Mouse (Mus musculus) forebrain, embryonic 13.5 days (tissue): ENCODE data around the gene 6030468B19Rik. TPM values are rescaled to one million over a fixed set of nuclear protein-coding genes. Genes with fewer than 3 reads are reported as not detected.
A peak's percentile ranks its signal among the peaks of the same experiment; 100 is the strongest.

ENCODE experiments used
- ATAC-seq: fragments of 200-750 bp; cut with Nextera tagmentation; 2 replicates; pipeline ENCODE4 v1.8.0; 2017
- H3K27ac ChIP-seq: fragments of 300-500 bp; sonication (generic); 2 replicates; pipeline ENCODE4 v1.5.1; 2015; ENCODE audit warnings: inconsistent platforms, mild to moderate bottlenecking, moderate library complexity
- H3K27me3 ChIP-seq: fragments of 300-500 bp; sonication (generic); 2 replicates; pipeline ENCODE4 v1.6.1; 2015; ENCODE audit warnings: mild to moderate bottlenecking, inconsistent platforms
- H3K36me3 ChIP-seq: fragments of 300-500 bp; sonication (generic); 2 replicates; pipeline ENCODE4 v1.6.1; 2015; ENCODE audit warnings: mild to moderate bottlenecking, inconsistent platforms; ENCODE audit not compliant: poor library complexity, severe bottlenecking
- H3K4me1 ChIP-seq: fragments of 300-500 bp; sonication (generic); 2 replicates; pipeline ENCODE4 v1.6.1; 2015; ENCODE audit warnings: inconsistent platforms
- H3K4me2 ChIP-seq: fragments of 300-500 bp; sonication (generic); 2 replicates; pipeline ENCODE4 v1.6.1; 2015; ENCODE audit warnings: inconsistent platforms, mild to moderate bottlenecking, moderate library complexity
- H3K4me3 ChIP-seq: fragments of 300-500 bp; sonication (generic); 2 replicates; pipeline ENCODE4 v1.5.1; 2015; ENCODE audit warnings: mild to moderate bottlenecking, inconsistent platforms
- H3K9ac ChIP-seq: fragments of 300-500 bp; sonication (generic); 2 replicates; pipeline ENCODE4 v1.6.1; 2015; ENCODE audit warnings: mild to moderate bottlenecking, inconsistent platforms
- H3K9me3 ChIP-seq: fragments of 300-500 bp; sonication (generic); replicated peaks from 2 replicates; pipeline ENCODE4 v1.6.1; 2016; ENCODE audit warnings: inconsistent platforms
- WGBS: fragments of 180-500 bp; shearing (Covaris S2); methylation state at CpG from one replicate; pipeline ENCODE4 v1.1.7; 2015; 5-methylcytosine and 5-hydroxymethylcytosine counted together
- polyA plus RNA-seq: library from polyadenylated mRNA; unstranded; fragments of >200 nt; fragmentation: Nextera tagmentation; extraction: Ambion mirVana; gene quantifications from 2 replicates; pipeline ENCODE4 v1.2.1, GENCODE M21; 2015

Gene 6030468B19Rik
- polyA plus RNA-seq, 1 experiment from 2014 or later = not detected

DNA sequence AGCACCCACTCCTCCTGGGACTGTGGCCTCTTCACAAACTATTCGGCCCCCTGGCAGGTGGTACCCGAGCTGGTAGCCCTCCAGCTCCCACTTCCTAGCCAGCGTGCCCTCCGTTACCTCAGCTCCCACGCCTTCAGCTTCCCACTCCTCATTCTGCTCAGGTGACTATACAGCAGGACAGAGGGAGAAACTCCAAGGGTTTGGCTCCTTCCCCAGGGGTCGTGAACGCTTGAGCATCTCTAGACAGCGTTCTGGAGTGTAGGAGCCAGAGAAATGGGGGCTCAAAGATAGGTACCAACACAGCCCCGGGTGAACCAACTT is 6.1 kb upstream of the 6030468B19Rik start:
- H3K9me3 ChIP-seq = no peaks in the 10 kb centered on the region
- H3K36me3 ChIP-seq = no peaks in the 10 kb centered on the region
- peaks cover 6% of the 10 kb centered on the region; the same call in 1 of the 2 replicates for H3K4me1 ChIP-seq
- H3K4me3 ChIP-seq = no peak overlapping the region
- no peak overlapping the region for H3K9ac ChIP-seq
- H3K4me2 ChIP-seq = no peak overlapping the region
- peaks cover 24% of the 10 kb centered on the region for H3K27me3 ChIP-seq
- 83% methylated on average over 9 of the region's 9 CpGs for WGBS
- no peak for ATAC-seq
- H3K27ac ChIP-seq = no peak overlapping the region

DNA sequence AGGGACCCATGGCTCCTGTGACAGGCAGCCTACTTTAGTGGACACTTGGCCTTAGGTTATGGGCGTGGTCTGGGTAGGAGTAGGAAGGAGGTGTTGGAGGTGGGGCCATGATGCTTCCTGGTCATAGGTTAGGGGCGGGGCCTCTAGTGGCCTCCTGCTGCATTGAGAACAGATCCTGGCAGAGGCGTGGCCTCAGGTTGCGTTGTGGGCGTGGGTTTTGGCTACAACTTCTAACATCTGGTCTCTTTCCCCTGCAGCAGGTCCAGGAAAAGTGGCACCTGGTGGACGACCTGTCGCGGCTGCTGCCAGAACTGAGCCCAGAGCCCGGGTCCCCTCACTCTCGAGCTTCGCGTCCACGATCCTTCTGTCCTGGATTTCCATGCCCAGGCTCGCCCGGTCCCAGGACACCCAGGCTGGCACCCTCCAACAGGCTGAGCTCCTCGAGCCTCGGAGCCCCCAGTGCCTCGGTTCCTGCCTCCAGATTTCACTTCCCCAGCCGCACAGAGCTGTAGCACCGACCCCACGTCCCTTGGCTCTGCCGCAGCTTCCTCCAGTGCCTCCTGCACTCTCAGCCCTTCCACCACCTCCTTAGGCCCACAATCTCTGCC is 5.1 kb upstream of the 6030468B19Rik start:
- H3K4me3 ChIP-seq = no peak overlapping the region
- ATAC-seq = no peak
- no peak overlapping the region for H3K27ac ChIP-seq
- H3K4me2 ChIP-seq = peak overlapping the region; percentile 12; the same call in 1 of the 2 replicates
- H3K36me3 ChIP-seq = no peaks in the 10 kb centered on the region
- peaks cover 24% of the 10 kb centered on the region for H3K27me3 ChIP-seq
- WGBS = 12% methylated on average over 22 of the region's 22 CpGs
- H3K9ac ChIP-seq = no peak overlapping the region
- peaks cover 6% of the 10 kb centered on the region; the same call in 1 of the 2 replicates for H3K4me1 ChIP-seq
- H3K9me3 ChIP-seq = no peaks in the 10 kb centered on the region

DNA sequence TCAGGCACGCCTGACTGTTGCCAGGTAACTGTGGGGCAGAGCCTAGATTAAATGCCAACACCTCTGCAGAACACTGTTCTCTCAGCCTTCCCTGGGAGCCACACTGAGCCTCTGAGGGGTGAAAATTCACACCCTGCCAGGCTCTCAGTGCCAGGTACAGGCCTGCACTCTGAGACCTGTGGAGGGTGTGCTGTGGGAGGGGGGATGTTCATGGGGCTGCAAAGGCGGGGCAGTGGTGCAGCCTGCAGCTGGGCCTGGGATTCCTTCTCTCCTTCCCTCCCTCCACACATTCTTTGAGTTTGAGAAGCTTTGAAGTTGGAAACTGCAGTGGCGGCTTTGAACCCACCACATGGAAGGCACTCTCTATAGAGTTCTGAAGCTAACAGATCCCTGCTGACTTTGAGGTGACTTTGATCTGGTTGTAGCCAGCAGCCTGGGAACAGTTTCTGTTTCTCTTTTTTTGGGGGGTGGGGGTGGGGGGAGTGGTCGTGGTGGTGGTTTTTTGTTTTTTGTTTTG is 3.4 kb upstream of the 6030468B19Rik start:
- Histone ChIP-seq H3K4me2 (no peak overlapping the region), H3K27ac (no peak overlapping the region), H3K27me3 (peaks cover 24% of the 10 kb centered on the region), H3K4me1 (peaks cover 6% of the 10 kb centered on the region; the same call in 1 of the 2 replicates), H3K4me3 (no peak overlapping the region), H3K9me3 (no peaks in the 10 kb centered on the region), H3K9ac (no peak overlapping the region), H3K36me3 (no peaks in the 10 kb centered on the region)
- 54% methylated on average over 4 of the region's 4 CpGs for WGBS
- ATAC-seq = no peak

DNA sequence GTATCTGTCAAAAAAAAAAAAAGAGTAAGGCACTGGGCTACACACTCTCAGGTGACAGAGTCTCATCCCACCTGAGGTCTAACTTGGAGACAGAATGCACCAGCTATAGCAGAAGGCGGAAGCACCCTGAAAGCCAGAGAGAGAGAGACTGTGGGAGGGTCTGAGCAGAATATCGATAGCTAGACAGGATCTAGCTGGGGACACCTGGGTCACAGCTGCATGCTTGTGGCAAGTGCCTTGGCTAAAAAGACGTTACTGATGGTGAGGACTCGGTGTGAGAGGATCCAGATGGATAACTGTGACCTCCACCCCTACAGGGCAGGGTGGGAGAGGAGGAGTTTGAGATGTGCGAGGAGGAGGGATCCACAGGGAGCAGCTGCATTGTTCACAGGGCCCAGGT is 506 bp upstream of the 6030468B19Rik start:
- Histone ChIP-seq H3K9ac (no peak overlapping the region), H3K27me3 (peaks cover 9% of the 10 kb centered on the region), H3K4me1 (no peaks in the 10 kb centered on the region), H3K4me2 (no peak overlapping the region), H3K9me3 (no peaks in the 10 kb centered on the region), H3K36me3 (no peaks in the 10 kb centered on the region), H3K4me3 (no peak overlapping the region), H3K27ac (no peak overlapping the region)
- 50% methylated on average over 5 of the region's 5 CpGs for WGBS
- ATAC-seq = no peak

DNA sequence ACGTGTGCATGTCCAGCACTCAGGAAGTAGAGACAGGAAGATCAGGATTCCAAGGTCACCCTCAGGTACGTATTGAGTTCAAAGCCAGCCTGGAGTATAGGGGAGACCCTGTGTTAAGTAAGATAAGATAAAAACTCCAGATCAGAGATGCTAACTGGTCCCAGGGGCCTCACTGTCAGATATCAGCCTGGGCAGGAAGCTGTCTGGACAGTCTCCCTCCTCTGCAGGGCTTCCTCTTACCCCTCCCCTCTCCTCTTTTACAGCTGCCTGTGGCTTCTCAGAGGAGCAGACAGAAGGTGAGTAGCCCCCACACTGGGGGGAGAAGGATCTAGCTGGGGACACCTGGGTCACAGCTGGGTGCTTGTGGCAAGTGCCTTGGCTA is 691 bp downstream of the 6030468B19Rik start:
- 62% methylated on average over 2 of the region's 2 CpGs for WGBS
- no peaks in the 10 kb centered on the region for H3K4me1 ChIP-seq
- H3K36me3 ChIP-seq = no peaks in the 10 kb centered on the region
- no peak overlapping the region for H3K4me2 ChIP-seq
- no peaks in the 10 kb centered on the region for H3K9me3 ChIP-seq
- no peak overlapping the region for H3K4me3 ChIP-seq
- no peak overlapping the region for H3K27ac ChIP-seq
- 0 out of 2 replicates have a peak, but pooled peaks cover 2% of the 10 kb centered on the region for H3K27me3 ChIP-seq
- no peak overlapping the region for H3K9ac ChIP-seq
- ATAC-seq = no peak

DNA sequence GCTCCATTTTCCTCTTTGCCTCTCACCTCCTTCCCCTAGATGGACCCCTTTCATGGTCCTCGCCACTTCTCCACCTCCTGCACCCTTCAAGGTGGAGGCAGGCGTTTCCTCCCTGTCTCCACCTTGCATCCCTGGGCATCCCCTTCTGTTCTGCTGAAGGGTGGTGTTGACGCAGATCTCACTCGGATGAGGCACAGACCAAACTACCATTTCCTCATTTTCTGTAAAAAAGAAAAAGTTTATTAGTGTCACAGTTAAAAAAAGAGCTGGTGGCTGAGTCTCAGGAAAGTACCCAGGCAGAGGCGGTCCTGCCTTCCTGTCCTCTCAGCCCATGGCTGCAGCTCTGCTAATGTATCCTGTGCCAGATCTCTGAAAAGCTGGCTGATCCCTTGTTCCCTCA is 1.7 kb downstream of the 6030468B19Rik start:
- H3K4me1 ChIP-seq = no peaks in the 10 kb centered on the region
- H3K27me3 ChIP-seq = no peaks in the 10 kb centered on the region
- H3K36me3 ChIP-seq = no peaks in the 10 kb centered on the region
- H3K27ac ChIP-seq = no peak overlapping the region
- no peak overlapping the region for H3K4me3 ChIP-seq
- no peaks in the 10 kb centered on the region for H3K9me3 ChIP-seq
- no peak for ATAC-seq
- H3K4me2 ChIP-seq = no peak overlapping the region
- no peak overlapping the region for H3K9ac ChIP-seq
- WGBS = 68% methylated on average over 5 of the region's 5 CpGs

DNA sequence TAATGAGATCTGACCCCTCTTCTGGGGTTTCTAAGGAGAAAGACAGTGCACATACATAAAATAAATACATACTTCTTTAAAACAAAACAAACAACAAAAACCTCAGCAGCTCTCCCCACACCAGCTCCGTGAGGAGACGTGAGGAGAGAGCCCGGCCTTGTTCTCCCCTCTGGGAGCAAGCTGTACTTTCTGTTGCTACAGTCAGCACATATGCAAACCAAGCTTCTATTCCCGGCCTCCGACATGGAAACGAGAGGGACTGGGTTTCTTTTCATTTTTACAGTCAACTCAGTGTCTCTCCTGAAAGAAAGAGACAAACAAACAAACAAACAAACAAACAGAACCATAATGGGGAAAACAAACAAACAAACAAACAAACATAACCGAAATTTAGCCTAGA is 2.6 kb downstream of the 6030468B19Rik start:
- Histone ChIP-seq H3K27ac (no peak overlapping the region), H3K9me3 (no peaks in the 10 kb centered on the region), H3K27me3 (no peaks in the 10 kb centered on the region), H3K4me1 (no peaks in the 10 kb centered on the region), H3K4me2 (no peak overlapping the region), H3K36me3 (no peaks in the 10 kb centered on the region), H3K4me3 (no peak overlapping the region), H3K9ac (no peak overlapping the region)
- ATAC-seq = no peak
- 81% methylated on average over 7 of the region's 7 CpGs for WGBS

DNA sequence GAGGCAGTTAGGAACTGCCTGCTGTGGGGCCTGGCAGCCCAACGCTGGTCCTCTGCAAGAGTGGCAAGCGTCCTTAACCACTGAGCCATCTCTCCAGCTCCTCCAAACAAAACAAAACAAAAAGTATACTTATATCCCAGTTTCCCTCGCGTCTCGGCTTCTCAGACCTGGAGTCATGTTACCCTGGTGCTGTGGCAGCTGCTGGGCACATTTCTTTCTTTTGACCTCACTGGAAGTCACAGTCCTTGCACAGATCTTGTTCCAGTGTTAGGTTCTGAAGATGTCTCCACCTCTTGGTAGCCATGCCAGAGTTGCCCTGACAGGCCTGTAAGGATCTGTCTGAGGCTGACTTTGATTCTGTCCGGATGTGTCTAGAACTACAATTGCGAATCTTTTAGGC is 4.2 kb downstream of the 6030468B19Rik start:
- 74% methylated on average over 7 of the region's 7 CpGs for WGBS
- no peak overlapping the region for H3K4me2 ChIP-seq

DNA sequence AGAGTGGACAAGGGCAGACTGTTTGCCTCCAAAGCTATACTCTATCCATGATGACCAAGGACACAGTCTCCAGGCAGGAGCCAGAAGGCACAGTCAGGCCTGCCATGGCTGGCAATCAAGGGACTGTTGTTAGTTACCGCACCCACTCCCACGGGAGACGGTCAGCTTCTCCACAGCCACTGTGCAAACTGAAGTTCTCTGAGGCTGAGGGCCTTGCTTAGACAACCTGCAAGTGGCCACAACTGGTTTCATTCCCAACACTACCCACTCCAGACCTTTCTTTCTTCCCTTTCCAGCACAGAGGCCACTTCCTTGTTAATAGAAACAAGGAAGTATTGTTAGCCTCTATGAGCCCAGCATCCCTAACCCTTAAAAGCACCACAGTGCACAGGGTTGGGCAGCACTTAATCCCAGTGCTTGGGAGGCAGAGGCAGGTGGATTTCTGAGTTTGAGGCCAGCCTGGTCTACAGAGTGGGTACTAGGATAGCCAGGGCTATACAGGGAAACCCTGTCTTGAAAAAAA is 5.8 kb downstream of the 6030468B19Rik start:
- Histone ChIP-seq H3K27me3 (no peaks in the 10 kb centered on the region), H3K4me2 (no peak overlapping the region), H3K9ac (no peak overlapping the region), H3K9me3 (no peaks in the 10 kb centered on the region), H3K4me1 (no peaks in the 10 kb centered on the region), H3K36me3 (no peaks in the 10 kb centered on the region), H3K27ac (no peak overlapping the region), H3K4me3 (no peak overlapping the region)
- 98% methylated on average over 3 of the region's 3 CpGs for WGBS
- no peak for ATAC-seq

More for the DNA sequence above, 4.2 kb downstream of the 6030468B19Rik start:
- no peaks in the 10 kb centered on the region for H3K36me3 ChIP-seq
- H3K27ac ChIP-seq = no peak overlapping the region
- no peak overlapping the region for H3K9ac ChIP-seq
- no peak overlapping the region for H3K4me3 ChIP-seq
- no peak for ATAC-seq
- H3K4me1 ChIP-seq = no peaks in the 10 kb centered on the region
- no peaks in the 10 kb centered on the region for H3K9me3 ChIP-seq
- no peaks in the 10 kb centered on the region for H3K27me3 ChIP-seq

DNA sequence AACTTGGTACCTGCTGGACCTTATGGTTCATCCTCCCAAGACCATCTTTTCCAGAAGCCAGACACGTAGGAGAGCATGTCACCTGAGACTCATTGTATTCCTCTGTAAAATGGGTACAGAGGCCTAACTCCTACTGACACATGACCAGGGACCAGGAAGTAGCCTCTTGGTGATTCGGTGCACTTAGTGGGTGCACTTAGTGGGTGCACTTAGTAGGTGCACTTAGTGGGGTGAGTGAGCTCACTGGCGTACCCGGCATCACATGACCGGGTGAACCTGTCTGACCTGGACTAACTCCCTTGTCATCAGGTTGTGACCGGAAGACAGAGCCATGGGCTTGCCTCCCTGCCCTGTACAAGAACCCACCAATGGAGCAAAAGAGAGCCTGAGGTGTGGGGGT is 9.3 kb downstream of the 6030468B19Rik start:
- Histone ChIP-seq H3K4me2 (no peak overlapping the region), H3K27ac (no peak overlapping the region), H3K4me3 (no peak overlapping the region), H3K4me1 (peaks cover 18% of the 10 kb centered on the region), H3K9me3 (no peaks in the 10 kb centered on the region), H3K36me3 (no peaks in the 10 kb centered on the region), H3K9ac (no peak overlapping the region), H3K27me3 (peaks cover 14% of the 10 kb centered on the region)
- no peak for ATAC-seq
- 90% methylated on average over 6 of the region's 6 CpGs for WGBS

DNA sequence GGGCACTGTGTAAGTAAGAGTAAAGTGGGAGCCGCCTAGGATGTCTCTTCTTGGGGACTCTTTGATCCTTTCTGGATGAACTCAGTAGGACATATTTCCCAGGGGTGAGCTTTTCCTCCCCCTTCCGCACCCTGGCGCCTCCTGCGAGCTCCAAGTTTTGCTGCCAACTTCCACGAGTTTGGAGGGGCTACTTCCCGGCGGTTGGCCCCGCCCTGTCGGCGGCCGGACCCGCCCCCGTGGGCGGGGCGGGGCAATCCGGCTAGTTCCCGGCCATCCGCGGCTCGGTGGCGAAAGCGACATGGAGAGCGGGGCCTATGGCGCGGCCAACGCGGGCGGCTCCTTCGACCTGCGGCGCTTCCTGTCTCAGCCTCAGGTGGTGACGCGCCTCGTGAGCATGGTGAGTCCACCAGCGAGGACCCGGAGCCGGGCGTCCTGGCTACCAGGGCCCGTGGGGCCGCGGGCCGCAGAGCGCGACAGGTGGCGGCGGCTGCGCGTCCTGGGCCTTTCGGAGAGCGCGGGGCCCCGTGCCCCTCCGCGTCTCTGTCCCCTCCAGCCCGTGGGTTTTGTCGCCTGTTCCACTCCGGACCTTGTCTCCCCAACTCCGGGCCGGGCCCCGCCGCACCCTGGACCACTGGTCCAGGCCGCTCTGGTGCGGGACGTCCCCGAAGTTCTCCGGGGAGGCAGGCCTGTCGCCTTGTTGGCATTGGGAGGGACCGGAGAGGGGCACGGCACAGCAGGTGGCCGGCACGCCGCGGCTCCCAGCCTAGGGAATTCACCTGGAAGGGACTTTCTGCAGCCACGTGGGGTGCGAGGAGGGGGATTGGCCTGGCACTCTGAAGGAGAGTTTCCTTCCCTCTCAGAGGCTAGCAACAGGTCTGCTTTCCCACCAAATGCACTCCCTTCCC is 12.2 kb downstream of the 6030468B19Rik start, which contains the start of the genes Gm20708 and Syngr2:
Gene Gm20708, plus strand, starts transcription at position 262 of the 905 bp plus-strand sequence.
Gene Syngr2, plus strand, starts transcription at position 262 of the 905 bp plus-strand sequence.
- Histone ChIP-seq H3K27ac (peak within 1 kb of the TSS; percentile 44), H3K27me3 (peaks cover 14% of the 10 kb centered on the region), H3K4me2 (peak within 1 kb of the TSS; percentile 99), H3K9ac (peak within 1 kb of the TSS; percentile 74), H3K4me3 (peak within 1 kb of the TSS; percentile 67), H3K9me3 (no peaks in the 10 kb centered on the region), H3K4me1 (peaks cover 18% of the 10 kb centered on the region), H3K36me3 (peaks cover 29% of the 10 kb centered on the region)
- under 1% methylated on average over 67 of the region's 75 CpGs for WGBS
- peak; percentile 78 for ATAC-seq
